Mouse (Mus musculus) G1E (cell line): ENCODE data around the gene Ccp110. TPM values are rescaled to one million over a fixed set of nuclear protein-coding genes. Genes with fewer than 3 reads are reported as not detected.

Experiments used
- ATAC-seq: 2 replicates; pipeline ENCODE4 v1.8.0; 2016; ENCODE audit warnings: mild to moderate bottlenecking; ENCODE audit not compliant: insufficient number of reproducible peaks, poor library complexity, low FRiP score, severe bottlenecking; ENCODE audit errors: extremely low read depth
- DNase-seq: peaks from one replicate; pipeline ENCODE4 v3.0.0; 2012; ENCODE audit warnings: low spot score
- H3K27me3 ChIP-seq: 2 replicates; pipeline ENCODE4 v1.6.1; 2012; ENCODE audit warnings: mild to moderate bottlenecking, low read length, inconsistent platforms; ENCODE audit not compliant: insufficient read depth
- H3K36me3 ChIP-seq: replicated peaks from 2 replicates; pipeline ENCODE3; 2012; ENCODE audit warnings: mild to moderate bottlenecking, inconsistent platforms
- H3K4me1 ChIP-seq: 2 replicates; pipeline ENCODE4 v1.6.1; 2012; ENCODE audit warnings: low read depth, low read length, inconsistent platforms, mixed read lengths; ENCODE audit not compliant: insufficient read depth
- H3K4me3 ChIP-seq: 2 replicates; pipeline ENCODE4 v1.5.1; 2012; ENCODE audit warnings: low read depth, mild to moderate bottlenecking, inconsistent platforms, low read length, moderate library complexity, mixed read lengths
- H3K9me3 ChIP-seq: replicated peaks from 2 replicates; pipeline ENCODE4 v1.6.1; 2012; ENCODE audit warnings: inconsistent platforms
- CTCF ChIP-seq: IDR thresholded peaks from 2 replicates; pipeline ENCODE4 v1.5.1; 2012; ENCODE audit warnings: low read depth, low read length, inconsistent platforms, mixed read lengths
- GATA1 ChIP-seq: IDR thresholded peaks from 2 replicates; pipeline ENCODE4 v1.6.1; 2012; ENCODE audit warnings: borderline replicate concordance, low read length, inconsistent platforms, mixed read lengths
- GATA2 ChIP-seq: IDR thresholded peaks from 2 replicates; pipeline ENCODE4 v1.6.1; 2012; ENCODE audit warnings: low read depth, low read length, inconsistent platforms, borderline replicate concordance
- POLR2AphosphoS5 ChIP-seq: IDR thresholded peaks from 2 replicates; pipeline ENCODE4 v1.6.1; 2012; ENCODE audit warnings: low read depth, low read length, inconsistent platforms; ENCODE audit not compliant: insufficient replicate concordance
- TAL1 ChIP-seq: conservative IDR thresholded peaks from 2 replicates; pipeline ENCODE4 v1.6.1; 2012; ENCODE audit warnings: low read depth, low read length, inconsistent platforms, mixed read lengths
- polyA plus RNA-seq: library from polyadenylated mRNA; stranded (reverse); fragments of >175 nt; gene quantifications from 2 replicates; pipeline ENCODE4 v1.2.3, GENCODE M21; 2012
- total RNA-seq, 2 experiments: library from RNA; stranded (forward) in 1 of 2; stranded (reverse) in 1 of 2; fragments of 200-1000 nt in 1 of 2; fragments of >200 nt in 1 of 2; fragmentation: Nextera tagmentation in 1 of 2; gene quantifications; 2 replicates each; pipeline ENCODE4 v1.2.3; 2014 to 2017

The Ccp110 gene
- total and polyA plus RNA-seq, 3 experiments, result 0.91 to 25.5 (median 22.7) TPM

DNA sequence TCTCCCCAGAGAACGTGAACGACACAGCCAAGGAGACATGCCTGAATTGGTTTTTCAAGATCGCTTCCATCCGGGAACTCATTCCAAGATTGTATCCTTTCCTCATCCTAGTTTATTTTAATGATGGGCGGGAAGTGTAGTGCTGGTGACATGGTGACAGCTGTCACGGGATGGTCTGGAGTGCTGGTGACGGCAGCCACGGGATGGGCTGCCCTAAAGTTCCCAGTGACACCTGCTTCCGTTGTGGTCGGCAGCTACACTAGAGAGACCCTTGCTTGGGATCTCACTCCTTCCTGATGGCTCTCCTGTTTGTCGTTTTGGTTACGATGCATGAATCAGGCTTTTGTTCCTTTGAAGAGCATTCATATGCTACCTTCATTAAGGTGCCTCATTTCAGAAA, 60.7 kb downstream of the Ccp110 start:
- Histone ChIP-seq H3K4me3 (no peak overlapping the region), H3K9me3 (no peaks in the 10 kb centered on the region), H3K36me3 (peaks cover 85% of the 10 kb centered on the region), H3K4me1 (peaks cover 9% of the 10 kb centered on the region), H3K27me3 (no peaks in the 10 kb centered on the region)
- no peak for TF ChIP-seq GATA1
- no peak for TF ChIP-seq CTCF
- TF ChIP-seq GATA2, result no peak
- no peak for TF ChIP-seq POLR2AphosphoS5
- no peak for TF ChIP-seq TAL1
- DNase-seq, result no peak
- no peak for ATAC-seq

DNA sequence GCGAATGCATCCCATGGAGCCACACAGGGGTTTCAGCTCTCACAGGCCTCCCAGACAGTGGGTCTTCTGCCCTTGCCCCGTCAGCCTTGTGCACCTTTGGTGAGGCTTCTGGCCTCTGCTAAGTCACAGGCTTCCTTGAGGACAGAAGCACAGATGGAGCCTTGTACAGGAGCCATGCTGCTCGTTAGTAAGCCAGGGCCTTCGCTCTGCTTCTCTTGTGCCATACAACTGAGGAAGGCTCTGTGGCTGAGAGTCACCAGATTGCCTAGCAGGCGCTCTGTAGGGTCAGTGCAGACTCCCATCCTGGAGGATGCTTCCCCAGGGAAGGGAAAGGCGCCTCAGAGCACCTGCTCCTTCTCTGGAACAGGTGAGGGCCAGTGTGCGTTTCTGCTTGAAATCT, 63.6 kb downstream of the Ccp110 start:
- DNase-seq (no peak), ATAC-seq (no peak)
- Histone ChIP-seq H3K4me1 (peaks cover 9% of the 10 kb centered on the region), H3K27me3 (no peaks in the 10 kb centered on the region), H3K36me3 (peaks cover 90% of the 10 kb centered on the region), H3K9me3 (no peaks in the 10 kb centered on the region), H3K4me3 (no peak overlapping the region)
- no peak for TF ChIP-seq TAL1
- TF ChIP-seq POLR2AphosphoS5, result no peak
- TF ChIP-seq GATA2, result no peak
- no peak for TF ChIP-seq CTCF
- TF ChIP-seq GATA1, result no peak

DNA sequence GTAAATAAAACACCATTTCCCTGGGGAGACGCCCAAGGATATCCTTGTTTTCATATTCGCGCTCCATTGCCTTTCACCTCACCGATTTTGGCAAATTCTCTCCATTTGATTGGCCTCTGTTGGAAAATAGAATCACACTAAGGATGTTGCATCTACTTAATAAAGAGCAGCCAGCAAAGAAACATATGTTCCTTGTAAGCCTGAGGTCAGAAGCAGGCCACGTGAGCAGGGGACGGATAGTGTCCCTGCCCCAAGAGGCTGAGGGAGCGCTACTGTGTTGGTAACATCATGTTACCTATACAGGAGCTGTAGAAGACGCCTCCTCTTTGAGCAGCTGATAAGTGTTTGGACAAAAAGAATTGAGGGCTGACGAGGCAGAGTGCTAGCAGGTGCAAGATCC, 64.1 kb downstream of the Ccp110 start:
- Histone ChIP-seq H3K9me3 (no peaks in the 10 kb centered on the region), H3K4me3 (no peak overlapping the region), H3K4me1 (peaks cover 9% of the 10 kb centered on the region), H3K36me3 (peaks cover 94% of the 10 kb centered on the region), H3K27me3 (no peaks in the 10 kb centered on the region)
- DNase-seq (no peak), ATAC-seq (no peak)
- TF ChIP-seq TAL1, result no peak
- no peak for TF ChIP-seq GATA2
- no peak for TF ChIP-seq CTCF
- no peak for TF ChIP-seq GATA1
- TF ChIP-seq POLR2AphosphoS5, result no peak

GRCm38 (mm10) chr7:118777598-118778394, 65.4 kb downstream of the Ccp110 start:
- DNase-seq (no peak), ATAC-seq (peak; percentile 28; the same call in 1 of the 2 replicates)
- Histone ChIP-seq H3K4me3 (no peak overlapping the region), H3K4me1 (peaks cover 9% of the 10 kb centered on the region), H3K27me3 (no peaks in the 10 kb centered on the region), H3K9me3 (no peaks in the 10 kb centered on the region), H3K36me3 (peaks cover 97% of the 10 kb centered on the region)
- no peak for TF ChIP-seq TAL1
- no peak for TF ChIP-seq POLR2AphosphoS5
- TF ChIP-seq CTCF, result no peak
- TF ChIP-seq GATA2, result no peak
- no peak for TF ChIP-seq GATA1

GRCm38 (mm10) chr7:118778561-118778960, 66.2 kb downstream of the Ccp110 start:
- no peaks in the 10 kb centered on the region for H3K27me3 ChIP-seq
- ATAC-seq (no peak), DNase-seq (no peak)
- H3K9me3 ChIP-seq, result no peaks in the 10 kb centered on the region
- no peak for TF ChIP-seq TAL1
- no peak for TF ChIP-seq CTCF
- TF ChIP-seq POLR2AphosphoS5, result no peak
- no peak for TF ChIP-seq GATA2
- TF ChIP-seq GATA1, result no peak
- H3K36me3 ChIP-seq, result peaks cover 97% of the 10 kb centered on the region
- H3K4me3 ChIP-seq, result no peak overlapping the region
- peaks cover 9% of the 10 kb centered on the region for H3K4me1 ChIP-seq

DNA sequence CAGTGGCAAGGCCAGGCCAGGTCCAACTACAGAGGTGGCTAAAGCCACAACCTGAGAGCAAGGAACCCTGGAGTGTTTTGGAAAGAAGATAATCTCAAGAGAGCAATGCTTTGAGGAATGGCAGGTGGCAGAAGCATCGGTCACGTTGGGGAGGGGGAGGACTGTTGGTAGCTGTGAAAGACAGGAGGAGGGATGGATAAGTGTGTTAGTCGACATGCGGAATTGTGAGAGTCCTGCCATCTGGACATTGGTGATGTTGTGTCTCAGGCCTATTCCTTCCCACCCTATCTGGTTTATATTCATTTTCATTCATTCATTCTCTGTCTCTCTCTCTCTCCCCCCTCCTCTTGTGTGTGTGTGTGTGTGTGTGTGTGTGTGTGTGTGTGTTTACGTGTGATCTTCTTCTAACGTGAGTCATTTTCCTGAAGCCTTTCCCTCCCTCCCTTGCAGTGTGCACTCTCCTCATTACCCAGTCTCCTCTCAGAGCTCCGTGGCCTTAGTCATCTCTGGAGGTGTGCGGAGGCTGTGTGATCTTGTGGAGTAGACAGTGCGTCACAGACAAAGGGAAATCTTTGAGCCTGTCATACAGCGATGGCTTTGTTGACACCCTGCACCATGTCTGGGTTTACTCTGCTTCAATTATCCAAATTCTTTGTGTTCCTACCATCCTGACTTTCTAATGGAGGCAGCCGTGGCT, 71.1 kb downstream of the Ccp110 start:
- no peak for DNase-seq
- no peaks in the 10 kb centered on the region for H3K9me3 ChIP-seq
- no peaks in the 10 kb centered on the region for H3K4me1 ChIP-seq
- TF ChIP-seq TAL1 (no peak), GATA2 (no peak), GATA1 (no peak), POLR2AphosphoS5 (no peak), CTCF (no peak)
- H3K4me3 ChIP-seq, result no peak overlapping the region
- H3K27me3 ChIP-seq, result no peaks in the 10 kb centered on the region
- no peak for ATAC-seq
- peaks cover 84% of the 10 kb centered on the region for H3K36me3 ChIP-seq
